8 mouse cellular contexts compared by ENCODE assay signal in the genomic region with DNA sequence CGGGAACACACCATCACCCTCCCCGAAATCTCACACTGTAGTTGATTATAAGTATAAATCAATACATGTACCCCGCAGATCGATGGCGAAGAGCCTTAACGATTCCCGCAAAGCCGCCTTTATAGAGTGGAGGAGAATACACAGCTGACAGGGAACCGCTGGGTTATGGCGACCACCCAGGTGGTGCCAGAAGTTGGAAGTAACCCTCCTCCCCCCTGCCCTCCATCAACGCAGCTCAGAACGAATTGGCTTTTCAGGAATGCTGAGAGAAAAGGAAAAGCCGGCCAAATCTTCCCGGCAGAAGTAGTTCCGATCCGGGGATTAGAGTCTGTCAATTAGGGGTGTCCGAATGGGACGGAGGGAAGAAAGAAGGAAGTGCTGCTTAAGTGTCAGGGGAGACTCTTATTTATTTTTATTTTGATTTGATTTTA.
DNase-seq lines count a peak whose midpoint lies in the region; ATAC-seq and TF ChIP-seq lines count a peak whose summit lies in the region.

No protein-coding gene starts in this region.

- H3K4me3 ChIP-seq in forebrain, embryonic 12.5 days (replicated peaks), result peak overlapping the region; percentile 49
- H3K4me3 ChIP-seq in kidney, postnatal 0 days (replicated peaks; ENCODE audit: low read depth, low read length), result peak overlapping the region; percentile 57
- peak overlapping the region; percentile 49 for H3K4me3 ChIP-seq in neural tube, embryonic 11.5 days (ENCODE audit: low read depth, low read length)

- peak; percentile 5 for DNase-seq in right cerebral cortex, postnatal 25 days
- DNase-seq in right cerebral cortex, postnatal 14 days, result no peak
- peak; percentile 79 for DNase-seq in kidney, postnatal 0 days (ENCODE audit: low spot score)
- peak; percentile 64 for DNase-seq in neural tube, embryonic 11.5 days (ENCODE audit: low spot score)
- no peak for DNase-seq in urinary bladder, adult 2 months (ENCODE audit: low spot score)
- DNase-seq in ovary, postnatal 14 days (ENCODE audit: low spot score), result no peak
- no peak for DNase-seq in gastrocnemius, adult 18-20 months (ENCODE audit: low spot score)

- H3K4me2 ChIP-seq in forebrain, embryonic 12.5 days, result peak overlapping the region; percentile 93
- H3K4me2 ChIP-seq in kidney, postnatal 0 days (ENCODE audit: low read length), result peak overlapping the region; percentile 100
- peak overlapping the region; percentile 96 for H3K4me2 ChIP-seq in neural tube, embryonic 11.5 days (ENCODE audit: low read depth)

- peak; percentile 21; the same call in 1 of the 2 replicates for ATAC-seq in forebrain, embryonic 12.5 days (ENCODE audit: low FRiP score)
- ATAC-seq in kidney, postnatal 0 days (replicated peaks; ENCODE audit: low FRiP score, low read depth), result 0 out of 2 replicates have a peak, but pooled peaks have one; percentile 27
- ATAC-seq in neural tube, embryonic 11.5 days (ENCODE audit: insufficient read depth, low FRiP score, low TSS enrichment), result peak; percentile 57; the same call in 1 of the 2 replicates

- H3K9ac ChIP-seq in forebrain, embryonic 12.5 days, result peak overlapping the region; percentile 62; the same call in 1 of the 2 replicates
- no peak overlapping the region for H3K9ac ChIP-seq in kidney, postnatal 0 days (ENCODE audit: low read depth, low read length)
- H3K9ac ChIP-seq in neural tube, embryonic 11.5 days (ENCODE audit: low read length), result peak overlapping the region; percentile 65; the same call in 1 of the 2 replicates

- H3K4me1 ChIP-seq in forebrain, embryonic 12.5 days, result peaks cover 22% of the 10 kb centered on the region
- H3K4me1 ChIP-seq in kidney, postnatal 0 days (replicated peaks; ENCODE audit: insufficient read depth, low read length), result 0 out of 2 replicates have a peak, but pooled peaks cover 4% of the 10 kb centered on the region
- H3K4me1 ChIP-seq in neural tube, embryonic 11.5 days (ENCODE audit: control insufficient read depth, insufficient read depth, low read length), result peaks cover 5% of the 10 kb centered on the region

- H3K27ac ChIP-seq in forebrain, embryonic 12.5 days, result no peak overlapping the region
- H3K27ac ChIP-seq in kidney, postnatal 0 days, result no peak overlapping the region
- no peak overlapping the region for H3K27ac ChIP-seq in neural tube, embryonic 11.5 days (ENCODE audit: low read depth, low read length)

- no peaks in the 10 kb centered on the region for H3K9me3 ChIP-seq in forebrain, embryonic 12.5 days
- H3K9me3 ChIP-seq in kidney, postnatal 0 days (replicated peaks; ENCODE audit: low read length), result no peaks in the 10 kb centered on the region
- H3K9me3 ChIP-seq in neural tube, embryonic 11.5 days (ENCODE audit: control insufficient read depth, low read length), result no peaks in the 10 kb centered on the region

- WGBS in forebrain, embryonic 12.5 days, result under 1% methylated on average over 18 of the region's 18 CpGs
- WGBS in kidney, postnatal 0 days, result 1% methylated on average over 18 of the region's 18 CpGs
- under 1% methylated on average over 18 of the region's 18 CpGs for WGBS in neural tube, embryonic 11.5 days

- 0 out of 2 replicates have a peak, but pooled peaks cover 13% of the 10 kb centered on the region for H3K27me3 ChIP-seq in forebrain, embryonic 12.5 days
- H3K27me3 ChIP-seq in kidney, postnatal 0 days (ENCODE audit: insufficient read depth, low read length), result no peaks in the 10 kb centered on the region
- H3K27me3 ChIP-seq in neural tube, embryonic 11.5 days (ENCODE audit: control insufficient read depth, insufficient read depth, low read length), result no peaks in the 10 kb centered on the region

- H3K36me3 ChIP-seq in forebrain, embryonic 12.5 days (replicated peaks), result no peaks in the 10 kb centered on the region
- H3K36me3 ChIP-seq in kidney, postnatal 0 days (ENCODE audit: insufficient read depth, low read length), result no peaks in the 10 kb centered on the region
- H3K36me3 ChIP-seq in neural tube, embryonic 11.5 days (ENCODE audit: control insufficient read depth, insufficient read depth, low read length), result no peaks in the 10 kb centered on the region

- TF ChIP-seq CTCF in kidney, postnatal 0 days (IDR thresholded peaks at IDR 0.05; ENCODE audit: low read depth), result no peak

Comparison
In these comparisons a context has a peak if more than half of its experiments do, and no peak if none do; other contexts are left out.
1. DNase-seq: peak in right cerebral cortex, postnatal 25 days (single experiment), kidney, postnatal 0 days (single experiment) and neural tube, embryonic 11.5 days (single experiment); none in right cerebral cortex, postnatal 14 days (single experiment), urinary bladder, adult 2 months (single experiment), ovary, postnatal 14 days (single experiment) and gastrocnemius, adult 18-20 months (single experiment).
2. Peak in every context shown above with its lines, with median percentiles within 50 percentile points of each other: ATAC-seq, H3K4me2 ChIP-seq and H3K4me3 ChIP-seq.